Mouse (Mus musculus) hindbrain, embryonic 13.5 days (tissue): ENCODE data around the gene Gm20388. TPM values are rescaled to one million over a fixed set of nuclear protein-coding genes. Genes with fewer than 3 reads are reported as not detected.

ENCODE experiments used
- ATAC-seq: fragments of 200-750 bp; cut with Nextera tagmentation; 2 replicates; pipeline ENCODE4 v1.8.0; 2017; ENCODE audit warnings: moderate TSS enrichment; ENCODE audit not compliant: low FRiP score
- H3K27ac ChIP-seq: fragments of 300-500 bp; sonication (generic); 2 replicates; pipeline ENCODE4 v1.5.1; 2015; ENCODE audit warnings: inconsistent platforms, mild to moderate bottlenecking, moderate library complexity
- H3K27me3 ChIP-seq: fragments of 300-500 bp; sonication (generic); 2 replicates; pipeline ENCODE4 v1.6.1; 2015; ENCODE audit warnings: mild to moderate bottlenecking, inconsistent platforms
- H3K36me3 ChIP-seq: fragments of 300-500 bp; sonication (generic); 2 replicates; pipeline ENCODE4 v1.6.1; 2015; ENCODE audit warnings: mild to moderate bottlenecking, inconsistent platforms
- H3K4me1 ChIP-seq: fragments of 300-500 bp; sonication (generic); replicated peaks from 2 replicates; pipeline ENCODE4 v1.6.1; 2015; ENCODE audit warnings: inconsistent platforms
- H3K4me2 ChIP-seq: fragments of 300-500 bp; sonication (generic); 2 replicates; pipeline ENCODE4 v1.6.1; 2015; ENCODE audit warnings: inconsistent platforms, mild to moderate bottlenecking, moderate library complexity
- H3K4me3 ChIP-seq: fragments of 300-500 bp; sonication (generic); 2 replicates; pipeline ENCODE4 v1.5.1; 2015; ENCODE audit warnings: mild to moderate bottlenecking, inconsistent platforms
- H3K9ac ChIP-seq: fragments of 300-500 bp; sonication (generic); 2 replicates; pipeline ENCODE4 v1.6.1; 2015; ENCODE audit warnings: mild to moderate bottlenecking, inconsistent platforms
- H3K9me3 ChIP-seq: fragments of 300-500 bp; sonication (generic); 2 replicates; pipeline ENCODE4 v1.6.1; 2016; ENCODE audit warnings: inconsistent platforms
- WGBS: fragments of 180-500 bp; shearing (Covaris S2); methylation state at CpG from one replicate; pipeline ENCODE4 v1.1.7; 2015; 5-methylcytosine and 5-hydroxymethylcytosine counted together
- polyA plus RNA-seq: library from polyadenylated mRNA; unstranded; fragments of >200 nt; fragmentation: Nextera tagmentation; extraction: Ambion mirVana; gene quantifications from 2 replicates; pipeline ENCODE4 v1.2.1, GENCODE M21; 2015

Gm20388 gene
- polyA plus RNA-seq, 1 experiment from 2014 or later = 1.9 TPM

DNA sequence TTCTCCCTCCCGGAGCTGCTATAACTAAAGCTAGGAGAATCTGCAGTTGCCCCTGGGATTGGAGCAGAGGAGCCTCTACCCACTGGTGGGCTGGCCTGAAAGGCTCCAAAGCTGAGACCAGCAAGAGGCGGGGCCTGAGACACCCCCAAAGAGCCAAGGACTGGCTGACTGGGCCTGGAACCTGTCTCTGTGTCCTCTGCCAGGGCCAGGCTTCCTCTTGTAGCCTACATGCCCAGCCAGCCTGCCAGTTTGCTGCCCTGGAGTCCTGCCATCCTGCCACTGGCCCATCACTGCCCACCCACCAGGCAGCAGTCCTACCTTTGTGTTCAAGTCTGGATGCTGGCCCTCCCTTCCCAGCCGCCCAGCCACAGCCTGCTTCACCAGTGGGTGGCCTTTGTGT, 4419.8 kb downstream of the Gm20388 start:
- H3K4me1 ChIP-seq = peaks cover 23% of the 10 kb centered on the region
- ATAC-seq = peak; percentile 65
- H3K4me2 ChIP-seq = no peak overlapping the region
- peak overlapping the region; percentile 66 for H3K27ac ChIP-seq
- 46% methylated on average over 2 of the region's 3 CpGs for WGBS
- H3K27me3 ChIP-seq = no peaks in the 10 kb centered on the region
- H3K9ac ChIP-seq = no peak overlapping the region
- no peak overlapping the region for H3K4me3 ChIP-seq
- peaks cover 80% of the 10 kb centered on the region for H3K36me3 ChIP-seq
- no peaks in the 10 kb centered on the region for H3K9me3 ChIP-seq

DNA sequence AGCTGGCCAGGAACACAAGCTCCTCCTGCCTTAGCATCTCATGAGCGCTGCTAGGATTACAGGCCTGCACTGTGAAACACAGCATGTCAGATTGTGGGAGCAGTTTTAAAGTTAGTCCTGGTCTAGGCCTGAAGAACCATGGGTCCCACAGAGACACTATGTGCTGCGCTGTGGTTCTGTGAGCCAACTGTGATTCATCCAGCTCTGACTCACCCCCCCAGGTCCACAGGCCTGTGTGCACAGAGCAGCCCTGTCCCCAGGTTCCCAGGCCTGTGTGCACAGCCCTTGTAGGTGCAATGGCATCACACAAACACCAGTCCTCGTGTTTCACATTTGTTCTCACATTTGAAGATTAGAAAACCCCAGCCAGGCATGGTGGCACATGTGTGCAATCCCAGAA, 4420.5 kb downstream of the Gm20388 start:
- no peak for ATAC-seq
- peak overlapping the region; percentile 66 for H3K27ac ChIP-seq
- no peaks in the 10 kb centered on the region for H3K27me3 ChIP-seq
- H3K36me3 ChIP-seq = peaks cover 81% of the 10 kb centered on the region
- peaks cover 27% of the 10 kb centered on the region for H3K4me1 ChIP-seq
- H3K9me3 ChIP-seq = no peaks in the 10 kb centered on the region
- 87% methylated on average over 3 of the region's 3 CpGs for WGBS
- H3K9ac ChIP-seq = no peak overlapping the region; the same call in 1 of the 2 replicates
- H3K4me2 ChIP-seq = no peak overlapping the region
- no peak overlapping the region for H3K4me3 ChIP-seq

DNA sequence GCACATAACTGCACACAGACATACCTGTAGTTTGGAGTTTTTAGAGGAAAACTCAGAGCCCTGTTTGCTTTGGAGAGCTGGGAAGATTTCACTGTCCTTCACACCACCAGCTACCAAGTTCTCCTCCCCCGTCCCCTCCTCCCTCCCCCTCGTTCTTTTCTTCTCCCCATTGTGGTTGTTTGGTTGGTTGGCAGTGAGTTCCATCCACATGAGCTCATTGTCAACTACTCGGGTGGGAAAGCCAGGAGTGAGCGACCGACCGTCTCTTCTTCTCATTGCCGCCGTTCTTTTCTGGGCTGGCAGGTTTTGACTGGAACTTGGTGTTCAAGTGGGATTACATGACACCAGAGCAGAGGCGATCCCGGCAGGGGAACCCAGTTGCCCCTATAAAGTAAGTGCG, 4421.1 kb downstream of the Gm20388 start:
- H3K9me3 ChIP-seq = no peaks in the 10 kb centered on the region
- no peak overlapping the region for H3K27ac ChIP-seq
- no peak overlapping the region for H3K9ac ChIP-seq
- ATAC-seq = no peak
- 57% methylated on average over 11 of the region's 11 CpGs for WGBS
- no peak overlapping the region for H3K4me3 ChIP-seq
- peaks cover 27% of the 10 kb centered on the region for H3K4me1 ChIP-seq
- no peak overlapping the region for H3K4me2 ChIP-seq
- no peaks in the 10 kb centered on the region for H3K27me3 ChIP-seq
- peaks cover 81% of the 10 kb centered on the region for H3K36me3 ChIP-seq

DNA sequence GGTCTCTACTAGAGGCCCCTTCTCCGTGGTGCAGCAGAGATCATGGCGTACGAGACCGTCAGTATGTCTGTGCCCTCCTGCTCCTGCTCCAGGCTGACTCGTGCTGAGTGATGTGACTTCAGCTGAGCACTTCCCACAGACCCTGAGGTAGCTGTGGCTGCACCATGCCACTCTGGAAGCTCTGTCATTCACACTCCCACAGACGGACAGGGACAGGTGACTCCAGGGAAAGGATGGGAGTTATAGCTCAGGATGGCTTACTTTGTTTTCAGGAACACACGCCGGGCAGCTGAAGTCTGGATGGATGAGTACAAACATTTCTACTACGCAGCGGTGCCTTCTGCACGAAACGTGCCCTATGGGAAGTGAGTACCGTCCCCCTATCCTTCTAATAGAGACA, 4425.7 kb downstream of the Gm20388 start:
- 92% methylated on average over 13 of the region's 13 CpGs for WGBS
- H3K36me3 ChIP-seq = peaks cover 94% of the 10 kb centered on the region
- H3K4me2 ChIP-seq = no peak overlapping the region
- ATAC-seq = no peak
- peaks cover 21% of the 10 kb centered on the region for H3K4me1 ChIP-seq
- no peaks in the 10 kb centered on the region for H3K27me3 ChIP-seq
- no peak overlapping the region for H3K27ac ChIP-seq
- no peak overlapping the region for H3K4me3 ChIP-seq
- no peaks in the 10 kb centered on the region for H3K9me3 ChIP-seq
- no peak overlapping the region for H3K9ac ChIP-seq

GRCm38 (mm10) chr8:124339742-124340141, 4429.1 kb downstream of the Gm20388 start:
- H3K4me1 ChIP-seq = peaks cover 21% of the 10 kb centered on the region
- no peak overlapping the region for H3K4me2 ChIP-seq
- H3K9me3 ChIP-seq = no peaks in the 10 kb centered on the region
- 90% methylated on average over 3 of the region's 3 CpGs for WGBS
- H3K9ac ChIP-seq = no peak overlapping the region
- no peak overlapping the region for H3K27ac ChIP-seq
- ATAC-seq = no peak
- H3K27me3 ChIP-seq = no peaks in the 10 kb centered on the region
- peaks cover 99% of the 10 kb centered on the region for H3K36me3 ChIP-seq
- H3K4me3 ChIP-seq = no peak overlapping the region

GRCm38 (mm10) chr8:124340360-124341068, 4429.9 kb downstream of the Gm20388 start:
- Histone ChIP-seq H3K9ac (peak overlapping the region; percentile 46; the same call in 1 of the 2 replicates), H3K4me1 (peaks cover 17% of the 10 kb centered on the region), H3K27ac (0 out of 2 replicates have a peak overlapping the region, but pooled peaks have one; percentile 35), H3K4me2 (no peak overlapping the region), H3K36me3 (peaks cover 96% of the 10 kb centered on the region), H3K4me3 (no peak overlapping the region), H3K27me3 (no peaks in the 10 kb centered on the region), H3K9me3 (no peaks in the 10 kb centered on the region)
- ATAC-seq = peak; percentile 69; the same call in 1 of the 2 replicates
- WGBS = 60% methylated on average over 17 of the region's 17 CpGs

- no peak overlapping the region for H3K27ac ChIP-seq
- peaks cover 76% of the 10 kb centered on the region for H3K36me3 ChIP-seq
- H3K4me1 ChIP-seq = peaks cover 22% of the 10 kb centered on the region
- H3K4me2 ChIP-seq = no peak overlapping the region
- ATAC-seq = no peak
- H3K27me3 ChIP-seq = no peaks in the 10 kb centered on the region
- H3K9me3 ChIP-seq = no peaks in the 10 kb centered on the region
- no peak overlapping the region for H3K4me3 ChIP-seq
- no peak overlapping the region for H3K9ac ChIP-seq
- WGBS = 95% methylated on average over 15 of the region's 15 CpGs
These were observed 4432.5 kb downstream of the Gm20388 start for GRCm38 (mm10) chr8:124343151-124343550.

DNA sequence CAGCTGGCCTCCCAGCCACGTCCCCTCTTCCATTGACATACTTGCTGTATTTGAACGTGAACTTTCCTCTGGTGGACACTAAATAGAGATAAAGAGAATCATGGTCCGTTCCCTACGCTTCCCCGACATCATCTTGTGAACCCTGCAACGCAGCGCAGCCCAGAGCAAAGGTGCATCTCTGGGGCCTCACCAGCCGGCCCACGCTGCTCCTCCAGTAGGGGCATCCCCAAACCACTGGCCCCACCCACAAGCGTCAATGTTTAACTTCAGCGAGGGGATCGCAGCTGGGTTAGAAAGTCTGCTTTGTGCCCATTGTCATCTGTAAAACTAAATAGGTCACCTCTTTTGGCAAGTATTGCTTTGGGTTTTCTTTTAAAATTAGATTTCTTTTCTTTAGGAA, 4433.4 kb downstream of the Gm20388 start:
- peaks cover 68% of the 10 kb centered on the region for H3K36me3 ChIP-seq
- no peak for ATAC-seq
- H3K27ac ChIP-seq = no peak overlapping the region
- H3K9me3 ChIP-seq = no peaks in the 10 kb centered on the region
- H3K4me3 ChIP-seq = no peak overlapping the region
- H3K4me2 ChIP-seq = no peak overlapping the region
- H3K27me3 ChIP-seq = no peaks in the 10 kb centered on the region
- 75% methylated on average over 12 of the region's 12 CpGs for WGBS
- H3K4me1 ChIP-seq = peaks cover 25% of the 10 kb centered on the region
- H3K9ac ChIP-seq = no peak overlapping the region

DNA sequence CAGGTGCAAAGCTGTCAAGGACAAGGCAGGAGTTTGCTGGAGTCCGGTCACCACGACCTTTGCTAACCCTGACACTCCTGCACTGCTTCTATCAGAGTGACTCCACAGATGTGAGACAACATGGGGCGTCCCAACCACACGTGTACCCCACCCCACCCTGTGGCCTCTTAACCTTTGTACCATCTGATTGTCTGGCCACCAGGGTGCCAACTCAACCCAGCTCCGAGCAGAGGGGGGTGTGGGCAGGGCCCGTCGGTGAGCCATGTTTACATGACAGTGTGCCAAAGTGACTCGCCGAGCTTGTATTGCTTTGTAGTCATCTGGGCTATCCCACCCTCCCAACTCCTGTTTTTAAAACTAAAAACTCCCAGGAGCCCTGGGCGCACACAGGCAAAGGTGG, 4434.5 kb downstream of the Gm20388 start:
- no peak overlapping the region; the same call in 1 of the 2 replicates for H3K27ac ChIP-seq
- no peak for ATAC-seq
- no peak overlapping the region for H3K4me3 ChIP-seq
- H3K9me3 ChIP-seq = no peaks in the 10 kb centered on the region
- H3K4me1 ChIP-seq = peaks cover 22% of the 10 kb centered on the region
- 86% methylated on average over 10 of the region's 10 CpGs for WGBS
- H3K27me3 ChIP-seq = no peaks in the 10 kb centered on the region
- no peak overlapping the region for H3K4me2 ChIP-seq
- H3K9ac ChIP-seq = no peak overlapping the region
- H3K36me3 ChIP-seq = peaks cover 57% of the 10 kb centered on the region

- 0 out of 2 replicates have a peak, but pooled peaks have one; percentile 43 for ATAC-seq
- Histone ChIP-seq H3K9ac (no peak overlapping the region), H3K27me3 (no peaks in the 10 kb centered on the region), H3K36me3 (peaks cover 39% of the 10 kb centered on the region), H3K9me3 (no peaks in the 10 kb centered on the region), H3K4me3 (no peak overlapping the region), H3K27ac (no peak overlapping the region), H3K4me2 (no peak overlapping the region), H3K4me1 (peaks cover 14% of the 10 kb centered on the region; the same call in 1 of the 2 replicates)
- 48% methylated on average over 19 of the region's 19 CpGs for WGBS
These were observed 4436.3 kb downstream of the Gm20388 start for GRCm38 (mm10) chr8:124346852-124347523.

DNA sequence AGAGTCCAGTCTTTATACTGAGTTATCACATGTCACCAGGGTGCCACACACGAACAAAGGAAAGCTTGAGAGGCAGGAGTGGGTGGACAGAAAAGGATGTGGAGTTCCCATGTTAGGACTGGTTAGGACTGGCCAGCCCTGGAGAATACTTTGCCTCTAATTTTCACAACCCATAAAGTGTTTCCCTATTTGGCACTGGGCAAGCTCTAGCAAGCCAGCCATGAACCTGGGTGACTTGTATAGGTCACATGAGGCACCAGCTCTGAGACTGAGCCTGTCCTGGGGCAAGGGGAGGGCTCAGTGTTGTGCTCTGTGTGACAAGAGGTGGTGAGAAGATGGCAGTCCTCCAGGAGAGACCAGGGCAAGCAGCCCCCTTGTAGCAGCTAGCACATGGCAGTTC, 4437.4 kb downstream of the Gm20388 start:
- Histone ChIP-seq H3K4me3 (no peak overlapping the region), H3K27ac (no peak overlapping the region), H3K4me1 (peaks cover 14% of the 10 kb centered on the region; the same call in 1 of the 2 replicates), H3K27me3 (no peaks in the 10 kb centered on the region), H3K4me2 (no peak overlapping the region), H3K9ac (peak overlapping the region; percentile 29; the same call in 1 of the 2 replicates), H3K36me3 (peaks cover 28% of the 10 kb centered on the region), H3K9me3 (no peaks in the 10 kb centered on the region)
- ATAC-seq = no peak
- WGBS = 61% methylated on average over 1 of the region's 1 CpGs

- H3K9ac ChIP-seq = no peak overlapping the region
- 37% methylated on average over 7 of the region's 7 CpGs for WGBS
- peak; percentile 58 for ATAC-seq
These were observed 4439.0 kb downstream of the Gm20388 start for GRCm38 (mm10) chr8:124349663-124350062.

More at GRCm38 (mm10) chr8:124349663-124350062, 4439.0 kb downstream of the Gm20388 start:
- H3K9me3 ChIP-seq = no peaks in the 10 kb centered on the region
- H3K4me1 ChIP-seq = peaks cover 14% of the 10 kb centered on the region; the same call in 1 of the 2 replicates
- no peaks in the 10 kb centered on the region for H3K27me3 ChIP-seq
- H3K4me2 ChIP-seq = no peak overlapping the region
- H3K4me3 ChIP-seq = no peak overlapping the region
- H3K36me3 ChIP-seq = peaks cover 12% of the 10 kb centered on the region
- no peak overlapping the region for H3K27ac ChIP-seq
